Mouse (Mus musculus): ENCODE measurements around the gene Lrrd1. TPM values are rescaled to one million over a fixed set of nuclear protein-coding genes. Genes with fewer than 3 reads are reported as not detected.
A peak's percentile ranks its signal among the peaks of the same experiment; 100 is the strongest.
"Not testable (repeated sequence)": the region's sequence is repeated elsewhere in the genome, so short reads cannot be mapped to it uniquely, and the experiment has no call there.

Gene Lrrd1
- polyA plus RNA-seq, 1 experiment from 2014 or later = not detected

- Histone ChIP-seq H3K27ac (ENCODE audit: low read length) (no peak overlapping the region), H3K4me3 (ENCODE audit: low read depth, low read length) (no peak overlapping the region), H3K4me1 (ENCODE audit: control insufficient read depth, low read depth, low read length) (peaks cover 3% of the 10 kb centered on the region), H3K9me3 (replicated peaks; ENCODE audit: control insufficient read depth, low read length) (no peaks in the 10 kb centered on the region), H3K27me3 (ENCODE audit: control insufficient read depth, insufficient read depth, low read depth, low read length) (no peaks in the 10 kb centered on the region), H3K9ac (ENCODE audit: low read depth, low read length) (no peak overlapping the region), H3K4me2 (ENCODE audit: low read depth, low read length) (no peak overlapping the region), H3K36me3 (ENCODE audit: control insufficient read depth, insufficient read depth) (peaks cover 12% of the 10 kb centered on the region; the same call in 1 of the 2 replicates)
- WGBS (ENCODE audit: insufficient replicate concordance) = 91% methylated on average over 1 of the region's 1 CpGs
- no peak for ATAC-seq (ENCODE audit: low read depth)
Observed at GRCm38 (mm10) chr5:3808472-3808871, 36.5 kb upstream of the Lrrd1 start.

GRCm38 (mm10) chr5:3834107-3834506 lies 10.9 kb upstream of the Lrrd1 start:
- Histone ChIP-seq H3K4me3 (ENCODE audit: low read depth, low read length) (no peak overlapping the region), H3K9ac (ENCODE audit: low read depth, low read length) (no peak overlapping the region), H3K4me1 (ENCODE audit: control insufficient read depth, low read depth, low read length) (no peaks in the 10 kb centered on the region), H3K27me3 (ENCODE audit: control insufficient read depth, insufficient read depth, low read depth, low read length) (no peaks in the 10 kb centered on the region), H3K27ac (ENCODE audit: low read length) (no peak overlapping the region), H3K36me3 (ENCODE audit: control insufficient read depth, insufficient read depth) (peaks cover 17% of the 10 kb centered on the region), H3K9me3 (replicated peaks; ENCODE audit: control insufficient read depth, low read length) (no peaks in the 10 kb centered on the region), H3K4me2 (ENCODE audit: low read depth, low read length) (no peak overlapping the region)
- no peak for ATAC-seq (ENCODE audit: low read depth)
- WGBS (ENCODE audit: insufficient replicate concordance) = 14% methylated on average over 1 of the region's 1 CpGs

GRCm38 (mm10) chr5:3870161-3870560 lies 25.2 kb downstream of the Lrrd1 start:
- no peak overlapping the region for H3K9ac ChIP-seq (ENCODE audit: low read depth, low read length)
- H3K4me3 ChIP-seq (ENCODE audit: low read depth, low read length) = no peak overlapping the region
- no peaks in the 10 kb centered on the region for H3K4me1 ChIP-seq (ENCODE audit: control insufficient read depth, low read depth, low read length)
- no peaks in the 10 kb centered on the region for H3K36me3 ChIP-seq (ENCODE audit: control insufficient read depth, insufficient read depth)
- no peaks in the 10 kb centered on the region for H3K27me3 ChIP-seq (ENCODE audit: control insufficient read depth, insufficient read depth, low read depth, low read length)
- H3K4me2 ChIP-seq (ENCODE audit: low read depth, low read length) = no peak overlapping the region
- WGBS (ENCODE audit: insufficient replicate concordance) = 59% methylated on average over 4 of the region's 4 CpGs
- no peaks in the 10 kb centered on the region for H3K9me3 ChIP-seq (replicated peaks; ENCODE audit: control insufficient read depth, low read length)
- H3K27ac ChIP-seq (ENCODE audit: low read length) = no peak overlapping the region
- ATAC-seq (ENCODE audit: low read depth) = no peak

- Histone ChIP-seq H3K27me3 (ENCODE audit: control insufficient read depth, insufficient read depth, low read depth, low read length) (no peaks in the 10 kb centered on the region), H3K4me2 (ENCODE audit: low read depth, low read length) (no peak overlapping the region), H3K36me3 (ENCODE audit: control insufficient read depth, insufficient read depth) (no peaks in the 10 kb centered on the region), H3K27ac (ENCODE audit: low read length) (no peak overlapping the region), H3K9me3 (replicated peaks; ENCODE audit: control insufficient read depth, low read length) (no peaks in the 10 kb centered on the region), H3K4me3 (ENCODE audit: low read depth, low read length) (no peak overlapping the region), H3K4me1 (ENCODE audit: control insufficient read depth, low read depth, low read length) (no peaks in the 10 kb centered on the region), H3K9ac (ENCODE audit: low read depth, low read length) (no peak overlapping the region)
- ATAC-seq (ENCODE audit: low read depth) = no peak
- WGBS (ENCODE audit: insufficient replicate concordance) = 36% methylated on average over 1 of the region's 1 CpGs
Observed at GRCm38 (mm10) chr5:3872348-3872747, 27.4 kb downstream of the Lrrd1 start.

GRCm38 (mm10) chr5:3873485-3873884 lies 28.5 kb downstream of the Lrrd1 start:
- no peaks in the 10 kb centered on the region for H3K4me1 ChIP-seq (ENCODE audit: control insufficient read depth, low read depth, low read length)
- no peak overlapping the region for H3K27ac ChIP-seq (ENCODE audit: low read length)
- 58% methylated on average over 3 of the region's 3 CpGs for WGBS (ENCODE audit: insufficient replicate concordance)
- no peaks in the 10 kb centered on the region for H3K9me3 ChIP-seq (replicated peaks; ENCODE audit: control insufficient read depth, low read length)
- H3K9ac ChIP-seq (ENCODE audit: low read depth, low read length) = no peak overlapping the region
- ATAC-seq (ENCODE audit: low read depth) = no peak
- H3K4me3 ChIP-seq (ENCODE audit: low read depth, low read length) = no peak overlapping the region
- H3K4me2 ChIP-seq (ENCODE audit: low read depth, low read length) = no peak overlapping the region
- no peaks in the 10 kb centered on the region for H3K27me3 ChIP-seq (ENCODE audit: control insufficient read depth, insufficient read depth, low read depth, low read length)
- H3K36me3 ChIP-seq (ENCODE audit: control insufficient read depth, insufficient read depth) = no peaks in the 10 kb centered on the region

GRCm38 (mm10) chr5:3886862-3887261 lies 41.9 kb downstream of the Lrrd1 start:
- not testable (repeated sequence) for H3K4me2 ChIP-seq (ENCODE audit: low read depth, low read length); H3K4me3 ChIP-seq (ENCODE audit: low read depth, low read length); H3K27me3 ChIP-seq (ENCODE audit: control insufficient read depth, insufficient read depth, low read depth, low read length); H3K36me3 ChIP-seq (ENCODE audit: control insufficient read depth, insufficient read depth); H3K9me3 ChIP-seq (replicated peaks; ENCODE audit: control insufficient read depth, low read length); H3K27ac ChIP-seq (ENCODE audit: low read length); H3K4me1 ChIP-seq (ENCODE audit: control insufficient read depth, low read depth, low read length); ATAC-seq (ENCODE audit: low read depth); H3K9ac ChIP-seq (ENCODE audit: low read depth, low read length)
- 77% methylated on average over 7 of the region's 7 CpGs for WGBS (ENCODE audit: insufficient replicate concordance)

- Histone ChIP-seq H3K4me1 (ENCODE audit: control insufficient read depth, low read depth, low read length) (peaks cover 3% of the 10 kb centered on the region), H3K4me2 (ENCODE audit: low read depth, low read length) (no peak overlapping the region), H3K9me3 (replicated peaks; ENCODE audit: control insufficient read depth, low read length) (no peaks in the 10 kb centered on the region), H3K9ac (ENCODE audit: low read depth, low read length) (no peak overlapping the region), H3K36me3 (ENCODE audit: control insufficient read depth, insufficient read depth) (no peaks in the 10 kb centered on the region), H3K27me3 (ENCODE audit: control insufficient read depth, insufficient read depth, low read depth, low read length) (no peaks in the 10 kb centered on the region), H3K27ac (ENCODE audit: low read length) (no peak overlapping the region), H3K4me3 (ENCODE audit: low read depth, low read length) (no peak overlapping the region)
- ATAC-seq (ENCODE audit: low read depth) = no peak
Observed at GRCm38 (mm10) chr5:3889201-3889600, 44.2 kb downstream of the Lrrd1 start.

GRCm38 (mm10) chr5:3893459-3894293 lies 48.7 kb downstream of the Lrrd1 start, which contains the start of gene Mterf1a:
Gene Mterf1a (minus strand): TSS chr5:3893933.
- H3K27me3 ChIP-seq (ENCODE audit: control insufficient read depth, insufficient read depth, low read depth, low read length); H3K4me1 ChIP-seq (ENCODE audit: control insufficient read depth, low read depth, low read length); H3K9me3 ChIP-seq (replicated peaks; ENCODE audit: control insufficient read depth, low read length); H3K27ac ChIP-seq (ENCODE audit: low read length); H3K36me3 ChIP-seq (ENCODE audit: control insufficient read depth, insufficient read depth): not testable (repeated sequence)
- Histone ChIP-seq H3K9ac (ENCODE audit: low read depth, low read length) (peak within 1 kb of the TSS; percentile 58), H3K4me2 (ENCODE audit: low read depth, low read length) (peak within 1 kb of the TSS; percentile 49), H3K4me3 (ENCODE audit: low read depth, low read length) (peak within 1 kb of the TSS; percentile 51)
- ATAC-seq (ENCODE audit: low read depth) = peak; percentile 100
- WGBS (ENCODE audit: insufficient replicate concordance) = under 1% methylated on average over 6 of the region's 47 CpGs

GRCm38 (mm10) chr5:3894294-3894619 lies 49.3 kb downstream of the Lrrd1 start:
- not testable (repeated sequence) for H3K9me3 ChIP-seq (replicated peaks; ENCODE audit: control insufficient read depth, low read length); H3K4me2 ChIP-seq (ENCODE audit: low read depth, low read length); H3K27me3 ChIP-seq (ENCODE audit: control insufficient read depth, insufficient read depth, low read depth, low read length); H3K27ac ChIP-seq (ENCODE audit: low read length); H3K4me1 ChIP-seq (ENCODE audit: control insufficient read depth, low read depth, low read length); ATAC-seq (ENCODE audit: low read depth); H3K4me3 ChIP-seq (ENCODE audit: low read depth, low read length); H3K9ac ChIP-seq (ENCODE audit: low read depth, low read length); H3K36me3 ChIP-seq (ENCODE audit: control insufficient read depth, insufficient read depth)
- 94% methylated on average over 4 of the region's 4 CpGs for WGBS (ENCODE audit: insufficient replicate concordance)

Data from liver, embryonic 16.5 days (tissue).